Mouse (Mus musculus) cortical plate, adult 2 months (tissue): ENCODE measurements around the gene Olfr31.

Experiments used
- CTCF ChIP-seq: fragments of 200-500 bp; IDR thresholded peaks from 2 replicates; pipeline ENCODE4 v1.5.1; 2011; ENCODE audit warnings: mild to moderate bottlenecking, control low read depth, low read length; ENCODE audit not compliant: insufficient read depth; ENCODE audit errors: extremely low read depth
- POLR2A ChIP-seq: fragments of 200-500 bp; IDR thresholded peaks from 2 replicates; pipeline ENCODE4 v1.6.1; 2011; ENCODE audit warnings: mild to moderate bottlenecking, low read length, control low read depth; ENCODE audit not compliant: insufficient read depth; ENCODE audit errors: extremely low read depth

DNA sequence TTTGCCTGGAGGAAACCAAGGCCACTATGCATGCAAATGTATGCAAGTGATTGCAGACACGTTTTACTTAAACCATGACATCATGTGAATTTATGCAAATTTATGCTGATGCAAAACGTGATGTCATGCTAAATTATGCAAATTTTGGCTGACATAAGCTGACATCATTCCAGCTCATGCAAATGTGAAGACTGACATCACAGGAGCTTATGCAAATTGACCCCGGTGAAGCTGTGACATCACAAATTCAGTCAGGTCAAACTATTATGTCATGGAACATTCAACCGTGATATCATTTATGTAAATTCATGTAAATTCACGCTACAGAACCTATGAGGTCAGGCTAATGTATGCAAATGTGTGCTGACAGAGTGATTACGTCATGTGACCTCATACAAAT, 30.0 kb downstream of the Olfr31 start:
- TF ChIP-seq CTCF: no peak
- no peak for TF ChIP-seq POLR2A
